Mouse (Mus musculus) forebrain, embryonic 13.5 days (tissue): ENCODE measurements around the gene Gm20388. TPM values are rescaled to one million over a fixed set of nuclear protein-coding genes. Genes with fewer than 3 reads are reported as not detected.
A peak's percentile ranks its signal among the peaks of the same experiment; 100 is the strongest.

Source experiments
- ATAC-seq: fragments of 200-750 bp; cut with Nextera tagmentation; 2 replicates; pipeline ENCODE4 v1.8.0; 2017
- H3K27ac ChIP-seq: fragments of 300-500 bp; sonication (generic); 2 replicates; pipeline ENCODE4 v1.5.1; 2015; ENCODE audit warnings: inconsistent platforms, mild to moderate bottlenecking, moderate library complexity
- H3K27me3 ChIP-seq: fragments of 300-500 bp; sonication (generic); 2 replicates; pipeline ENCODE4 v1.6.1; 2015; ENCODE audit warnings: mild to moderate bottlenecking, inconsistent platforms
- H3K36me3 ChIP-seq: fragments of 300-500 bp; sonication (generic); 2 replicates; pipeline ENCODE4 v1.6.1; 2015; ENCODE audit warnings: mild to moderate bottlenecking, inconsistent platforms; ENCODE audit not compliant: poor library complexity, severe bottlenecking
- H3K4me1 ChIP-seq: fragments of 300-500 bp; sonication (generic); 2 replicates; pipeline ENCODE4 v1.6.1; 2015; ENCODE audit warnings: inconsistent platforms
- H3K4me2 ChIP-seq: fragments of 300-500 bp; sonication (generic); 2 replicates; pipeline ENCODE4 v1.6.1; 2015; ENCODE audit warnings: inconsistent platforms, mild to moderate bottlenecking, moderate library complexity
- H3K4me3 ChIP-seq: fragments of 300-500 bp; sonication (generic); 2 replicates; pipeline ENCODE4 v1.5.1; 2015; ENCODE audit warnings: mild to moderate bottlenecking, inconsistent platforms
- H3K9ac ChIP-seq: fragments of 300-500 bp; sonication (generic); 2 replicates; pipeline ENCODE4 v1.6.1; 2015; ENCODE audit warnings: mild to moderate bottlenecking, inconsistent platforms
- H3K9me3 ChIP-seq: fragments of 300-500 bp; sonication (generic); replicated peaks from 2 replicates; pipeline ENCODE4 v1.6.1; 2016; ENCODE audit warnings: inconsistent platforms
- WGBS: fragments of 180-500 bp; shearing (Covaris S2); methylation state at CpG from one replicate; pipeline ENCODE4 v1.1.7; 2015; 5-methylcytosine and 5-hydroxymethylcytosine counted together
- polyA plus RNA-seq: library from polyadenylated mRNA; unstranded; fragments of >200 nt; fragmentation: Nextera tagmentation; extraction: Ambion mirVana; gene quantifications from 2 replicates; pipeline ENCODE4 v1.2.1, GENCODE M21; 2015

Gene Gm20388
- polyA plus RNA-seq, 1 experiment from 2014 or later, result 5.6 TPM

DNA sequence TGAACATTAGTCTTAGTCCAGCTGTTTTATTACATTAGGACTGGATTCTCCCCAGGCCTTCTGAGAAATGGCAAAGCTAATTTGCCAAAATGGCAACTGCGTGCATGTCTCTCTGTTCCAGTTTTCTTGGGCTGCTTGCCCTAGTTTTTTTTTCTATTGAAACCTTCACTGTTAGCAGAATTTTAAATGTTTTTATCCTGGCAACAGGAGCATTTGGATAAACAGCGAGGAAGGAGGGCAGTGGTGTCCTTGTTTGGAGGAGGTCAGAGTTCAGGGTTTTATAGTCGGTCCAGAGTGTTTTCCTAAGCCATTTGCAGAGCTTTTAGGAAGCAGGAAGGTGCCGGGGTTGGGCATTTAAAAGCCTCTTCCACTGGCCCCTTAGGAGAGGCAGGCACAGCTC, 2057.3 kb downstream of the Gm20388 start:
- Histone ChIP-seq H3K9me3 (no peaks in the 10 kb centered on the region), H3K4me3 (no peak overlapping the region), H3K9ac (0 out of 2 replicates have a peak overlapping the region, but pooled peaks have one; percentile 19), H3K36me3 (peaks cover 7% of the 10 kb centered on the region; the same call in 1 of the 2 replicates), H3K4me2 (no peak overlapping the region), H3K4me1 (peaks cover 47% of the 10 kb centered on the region), H3K27ac (peak overlapping the region; percentile 17; the same call in 1 of the 2 replicates), H3K27me3 (no peaks in the 10 kb centered on the region)
- 60% methylated on average over 4 of the region's 4 CpGs for WGBS
- ATAC-seq, result no peak

DNA sequence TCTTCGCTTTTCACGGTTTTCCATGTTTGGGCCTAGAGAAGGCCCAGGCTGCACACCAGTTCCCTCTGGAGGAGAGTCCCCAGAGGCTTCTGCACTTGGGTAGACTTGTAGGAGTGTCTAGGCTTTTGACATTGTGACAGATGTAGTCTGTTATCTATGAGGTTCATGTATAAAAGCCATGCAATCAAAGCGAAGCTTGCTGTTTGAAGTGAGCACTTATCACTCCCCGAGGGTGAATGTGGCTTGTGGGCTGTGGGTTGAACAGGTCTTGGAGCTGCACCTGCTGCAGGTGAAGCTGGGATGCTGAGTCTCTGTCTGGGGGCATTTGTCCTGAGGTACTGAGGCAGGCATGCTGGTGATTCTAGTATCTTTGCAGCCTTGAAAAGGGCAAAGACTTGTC, 2057.9 kb downstream of the Gm20388 start:
- no peak overlapping the region for H3K9ac ChIP-seq
- H3K27me3 ChIP-seq, result no peaks in the 10 kb centered on the region
- no peak overlapping the region for H3K4me3 ChIP-seq
- peaks cover 47% of the 10 kb centered on the region for H3K4me1 ChIP-seq
- no peak overlapping the region; the same call in 1 of the 2 replicates for H3K27ac ChIP-seq
- no peak overlapping the region for H3K4me2 ChIP-seq
- WGBS, result 81% methylated on average over 4 of the region's 4 CpGs
- H3K9me3 ChIP-seq, result no peaks in the 10 kb centered on the region
- peaks cover 7% of the 10 kb centered on the region; the same call in 1 of the 2 replicates for H3K36me3 ChIP-seq
- ATAC-seq, result no peak

GRCm38 (mm10) chr8:121970225-121970624, 2059.6 kb downstream of the Gm20388 start:
- Histone ChIP-seq H3K27me3 (no peaks in the 10 kb centered on the region), H3K36me3 (peaks cover 16% of the 10 kb centered on the region), H3K4me3 (no peak overlapping the region), H3K4me2 (no peak overlapping the region), H3K27ac (0 out of 2 replicates have a peak overlapping the region, but pooled peaks have one; percentile 17), H3K9ac (no peak overlapping the region), H3K9me3 (no peaks in the 10 kb centered on the region), H3K4me1 (peaks cover 47% of the 10 kb centered on the region)
- no peak for ATAC-seq
- WGBS, result 89% methylated on average over 8 of the region's 8 CpGs

GRCm38 (mm10) chr8:121971488-121972058, 2060.9 kb downstream of the Gm20388 start:
- Histone ChIP-seq H3K27ac (peak overlapping the region; percentile 66), H3K4me2 (no peak overlapping the region), H3K36me3 (peaks cover 30% of the 10 kb centered on the region), H3K4me1 (peaks cover 37% of the 10 kb centered on the region), H3K9me3 (no peaks in the 10 kb centered on the region), H3K9ac (0 out of 2 replicates have a peak overlapping the region, but pooled peaks have one; percentile 2), H3K27me3 (no peaks in the 10 kb centered on the region), H3K4me3 (no peak overlapping the region)
- 0 out of 2 replicates have a peak, but pooled peaks have one; percentile 16 for ATAC-seq
- WGBS, result 69% methylated on average over 17 of the region's 17 CpGs

- WGBS, result 94% methylated on average over 28 of the region's 28 CpGs
Observed at GRCm38 (mm10) chr8:121973906-121974305, 2063.3 kb downstream of the Gm20388 start.

GRCm38 (mm10) chr8:121977819-121978590, 2067.4 kb downstream of the Gm20388 start:
- H3K27ac ChIP-seq, result no peak overlapping the region
- H3K4me1 ChIP-seq, result peaks cover 6% of the 10 kb centered on the region; the same call in 1 of the 2 replicates
- 0 out of 2 replicates have a peak, but pooled peaks have one; percentile 27 for ATAC-seq
- no peak overlapping the region for H3K4me2 ChIP-seq
- H3K27me3 ChIP-seq, result no peaks in the 10 kb centered on the region
- no peak overlapping the region for H3K4me3 ChIP-seq
- 68% methylated on average over 8 of the region's 8 CpGs for WGBS
- no peak overlapping the region for H3K9ac ChIP-seq
- H3K36me3 ChIP-seq, result peaks cover 77% of the 10 kb centered on the region
- H3K9me3 ChIP-seq, result no peaks in the 10 kb centered on the region

More at GRCm38 (mm10) chr8:121973906-121974305, 2063.3 kb downstream of the Gm20388 start:
- peaks cover 45% of the 10 kb centered on the region for H3K36me3 ChIP-seq
- H3K27ac ChIP-seq, result no peak overlapping the region
- H3K9ac ChIP-seq, result no peak overlapping the region
- no peaks in the 10 kb centered on the region for H3K9me3 ChIP-seq
- H3K4me3 ChIP-seq, result no peak overlapping the region
- H3K4me1 ChIP-seq, result peaks cover 15% of the 10 kb centered on the region
- H3K27me3 ChIP-seq, result no peaks in the 10 kb centered on the region
- no peak overlapping the region for H3K4me2 ChIP-seq
- no peak for ATAC-seq

- H3K4me2 ChIP-seq, result no peak overlapping the region
- 95% methylated on average over 13 of the region's 13 CpGs for WGBS
- H3K4me3 ChIP-seq, result no peak overlapping the region
- no peak for ATAC-seq
- no peaks in the 10 kb centered on the region for H3K9me3 ChIP-seq
- no peak overlapping the region for H3K9ac ChIP-seq
- peaks cover 6% of the 10 kb centered on the region; the same call in 1 of the 2 replicates for H3K4me1 ChIP-seq
- no peak overlapping the region for H3K27ac ChIP-seq
- peaks cover 83% of the 10 kb centered on the region for H3K36me3 ChIP-seq
- H3K27me3 ChIP-seq, result no peaks in the 10 kb centered on the region
Observed at GRCm38 (mm10) chr8:121978670-121979069, 2068.0 kb downstream of the Gm20388 start.

- Histone ChIP-seq H3K36me3 (peaks cover 79% of the 10 kb centered on the region), H3K4me3 (no peak overlapping the region), H3K9ac (no peak overlapping the region), H3K27ac (no peak overlapping the region), H3K27me3 (no peaks in the 10 kb centered on the region), H3K4me2 (no peak overlapping the region), H3K9me3 (no peaks in the 10 kb centered on the region), H3K4me1 (peaks cover 6% of the 10 kb centered on the region; the same call in 1 of the 2 replicates)
- no peak for ATAC-seq
- WGBS, result 91% methylated on average over 11 of the region's 11 CpGs
Observed at GRCm38 (mm10) chr8:121980792-121981519, 2070.3 kb downstream of the Gm20388 start.

GRCm38 (mm10) chr8:121981520-121981895, 2070.9 kb downstream of the Gm20388 start:
- H3K4me2 ChIP-seq, result no peak overlapping the region
- no peak overlapping the region for H3K4me3 ChIP-seq
- H3K36me3 ChIP-seq, result peaks cover 79% of the 10 kb centered on the region
- H3K4me1 ChIP-seq, result peaks cover 6% of the 10 kb centered on the region; the same call in 1 of the 2 replicates
- H3K27ac ChIP-seq, result no peak overlapping the region
- no peak for ATAC-seq
- H3K9ac ChIP-seq, result no peak overlapping the region
- no peaks in the 10 kb centered on the region for H3K9me3 ChIP-seq
- WGBS, result 66% methylated on average over 7 of the region's 7 CpGs
- no peaks in the 10 kb centered on the region for H3K27me3 ChIP-seq

- 100% methylated on average over 3 of the region's 3 CpGs for WGBS
- H3K27ac ChIP-seq, result no peak overlapping the region
- ATAC-seq, result no peak
Observed at GRCm38 (mm10) chr8:121985673-121986072, 2075.0 kb downstream of the Gm20388 start.

DNA sequence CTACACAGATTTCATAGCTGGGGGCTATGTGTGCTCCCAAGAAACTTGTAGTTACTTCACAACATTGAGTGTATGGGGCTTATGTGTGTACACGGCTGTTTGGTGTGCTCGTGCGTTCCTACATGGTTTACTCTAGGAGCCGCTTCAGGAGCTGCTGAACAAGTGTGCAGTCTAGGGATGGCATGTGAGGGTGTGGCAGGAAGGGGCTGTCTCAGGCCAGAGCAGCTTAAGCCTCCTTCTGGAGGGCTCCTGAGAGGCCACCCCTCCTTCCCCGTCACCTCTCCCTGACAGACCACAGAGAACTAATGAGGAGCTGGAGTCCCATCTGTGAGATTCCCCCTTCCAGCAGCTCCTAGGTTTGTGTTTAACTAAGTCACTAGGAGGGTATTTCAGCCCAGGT, 2077.3 kb downstream of the Gm20388 start:
- ATAC-seq, result no peak

More at GRCm38 (mm10) chr8:121985673-121986072, 2075.0 kb downstream of the Gm20388 start:
- Histone ChIP-seq H3K9me3 (no peaks in the 10 kb centered on the region), H3K4me3 (no peak overlapping the region), H3K36me3 (peaks cover 89% of the 10 kb centered on the region), H3K27me3 (no peaks in the 10 kb centered on the region), H3K4me2 (no peak overlapping the region), H3K4me1 (peaks cover 6% of the 10 kb centered on the region; the same call in 1 of the 2 replicates), H3K9ac (no peak overlapping the region)

More for the DNA sequence above, 2077.3 kb downstream of the Gm20388 start:
- Histone ChIP-seq H3K27me3 (no peaks in the 10 kb centered on the region), H3K4me1 (no peaks in the 10 kb centered on the region), H3K27ac (no peak overlapping the region), H3K4me2 (no peak overlapping the region), H3K9me3 (no peaks in the 10 kb centered on the region), H3K9ac (no peak overlapping the region), H3K4me3 (no peak overlapping the region), H3K36me3 (peaks cover 92% of the 10 kb centered on the region)
- WGBS, result 90% methylated on average over 5 of the region's 5 CpGs
